Mouse (Mus musculus): ENCODE measurements around the gene Pla2g5. TPM values are rescaled to one million over a fixed set of nuclear protein-coding genes. Genes with fewer than 3 reads are reported as not detected.

The Pla2g5 gene
- total RNA-seq, 1 experiment from 2014 or later, result not detected

GRCm38 (mm10) chr4:138777417-138778407 lies 85.6 kb downstream of the Pla2g5 start:
- no peak for ATAC-seq (replicated peaks in 1 of 2; ENCODE audit: insufficient read depth in 1 of 2, low FRiP score in 2 of 2, low TSS enrichment in 1 of 2, low read depth in 1 of 2, poor library complexity in 2 of 2, severe bottlenecking in 2 of 2)

GRCm38 (mm10) chr4:138775435-138775834 lies 87.8 kb downstream of the Pla2g5 start, which contains the start of gene Pla2g2d:
Gene Pla2g2d (plus strand): TSS chr4:138775735.
- no peak for ATAC-seq (replicated peaks in 1 of 2; ENCODE audit: insufficient read depth in 1 of 2, low FRiP score in 2 of 2, low TSS enrichment in 1 of 2, low read depth in 1 of 2, poor library complexity in 2 of 2, severe bottlenecking in 2 of 2)

GRCm38 (mm10) chr4:138772386-138772785 lies 90.9 kb downstream of the Pla2g5 start:
- no peak for ATAC-seq (replicated peaks in 1 of 2; ENCODE audit: insufficient read depth in 1 of 2, low FRiP score in 2 of 2, low TSS enrichment in 1 of 2, low read depth in 1 of 2, poor library complexity in 2 of 2, severe bottlenecking in 2 of 2)

- ATAC-seq (replicated peaks in 1 of 2; ENCODE audit: insufficient read depth in 1 of 2, low FRiP score in 2 of 2, low TSS enrichment in 1 of 2, low read depth in 1 of 2, poor library complexity in 2 of 2, severe bottlenecking in 2 of 2), result no peak
These were observed 91.3 kb downstream of the Pla2g5 start for GRCm38 (mm10) chr4:138771970-138772369.

GRCm38 (mm10) chr4:138762266-138762665 lies 101.0 kb downstream of the Pla2g5 start:
- no peak for ATAC-seq (replicated peaks in 1 of 2; ENCODE audit: insufficient read depth in 1 of 2, low FRiP score in 2 of 2, low TSS enrichment in 1 of 2, low read depth in 1 of 2, poor library complexity in 2 of 2, severe bottlenecking in 2 of 2)

- no peak for ATAC-seq (replicated peaks in 1 of 2; ENCODE audit: insufficient read depth in 1 of 2, low FRiP score in 2 of 2, low TSS enrichment in 1 of 2, low read depth in 1 of 2, poor library complexity in 2 of 2, severe bottlenecking in 2 of 2)
These were observed 105.9 kb downstream of the Pla2g5 start, which contains the start of gene Pla2g2f for GRCm38 (mm10) chr4:138757416-138757815. Gene Pla2g2f (minus strand): TSS chr4:138757626.

GRCm38 (mm10) chr4:138755983-138756382 lies 107.3 kb downstream of the Pla2g5 start:
- ATAC-seq (replicated peaks in 1 of 2; ENCODE audit: insufficient read depth in 1 of 2, low FRiP score in 2 of 2, low TSS enrichment in 1 of 2, low read depth in 1 of 2, poor library complexity in 2 of 2, severe bottlenecking in 2 of 2), result no peak

GRCm38 (mm10) chr4:138755439-138755838 lies 107.8 kb downstream of the Pla2g5 start:
- ATAC-seq (replicated peaks in 1 of 2; ENCODE audit: insufficient read depth in 1 of 2, low FRiP score in 2 of 2, low TSS enrichment in 1 of 2, low read depth in 1 of 2, poor library complexity in 2 of 2, severe bottlenecking in 2 of 2), result no peak

GRCm38 (mm10) chr4:138754432-138754831 lies 108.8 kb downstream of the Pla2g5 start:
- ATAC-seq (replicated peaks in 1 of 2; ENCODE audit: insufficient read depth in 1 of 2, low FRiP score in 2 of 2, low TSS enrichment in 1 of 2, low read depth in 1 of 2, poor library complexity in 2 of 2, severe bottlenecking in 2 of 2), result no peak

GRCm38 (mm10) chr4:138753608-138754007 lies 109.7 kb downstream of the Pla2g5 start:
- ATAC-seq (replicated peaks in 1 of 2; ENCODE audit: insufficient read depth in 1 of 2, low FRiP score in 2 of 2, low TSS enrichment in 1 of 2, low read depth in 1 of 2, poor library complexity in 2 of 2, severe bottlenecking in 2 of 2), result no peak

GRCm38 (mm10) chr4:138752603-138753002 lies 110.7 kb downstream of the Pla2g5 start:
- ATAC-seq (replicated peaks in 1 of 2; ENCODE audit: insufficient read depth in 1 of 2, low FRiP score in 2 of 2, low TSS enrichment in 1 of 2, low read depth in 1 of 2, poor library complexity in 2 of 2, severe bottlenecking in 2 of 2), result no peak

Other genes starting within 250 kb of the Pla2g5 start
- gene Vwa5b1, start 227.6 kb downstream of the Pla2g5 start, total RNA-seq (2017), result not detected in 2 replicates
- gene Pla2g2c, start 138.7 kb downstream of the Pla2g5 start, total RNA-seq (2017), result not detected in 2 replicates
- not detected in 2 replicates for gene Ubxn10, start 126.3 kb downstream of the Pla2g5 start, total RNA-seq (2017)
- gene Pla2g2f, start 105.9 kb downstream of the Pla2g5 start, total RNA-seq (2017), result not detected in 2 replicates
- not detected in 2 replicates for gene Pla2g2d, start 87.7 kb downstream of the Pla2g5 start, total RNA-seq (2017)
- gene Gm13030, start 10.5 kb upstream of the Pla2g5 start, total RNA-seq (2017), result not detected in 2 replicates
- not detected in 2 replicates for gene Pla2g2e, start 14.5 kb upstream of the Pla2g5 start, total RNA-seq (2017)
- gene Otud3, start 50.5 kb upstream of the Pla2g5 start, total RNA-seq (2017), result 10.4 and 12.3 TPM in 2 replicates
- gene Rnf186, start 103.6 kb upstream of the Pla2g5 start, total RNA-seq (2017), result not detected in 2 replicates
- 14.0 and 22.8 TPM in 2 replicates for gene Tmco4, start 109.4 kb upstream of the Pla2g5 start, total RNA-seq (2017)
- gene Htr6, start 212.1 kb upstream of the Pla2g5 start, total RNA-seq (2017), result not detected in 2 replicates
- 0.45 TPM in 1 of 2 replicates, not detected in the other for gene Nbl1, start 229.5 kb upstream of the Pla2g5 start, total RNA-seq (2017)